Mouse (Mus musculus) cerebellum, postnatal 10 days (tissue): ENCODE measurements at regions not wholly inside any gene's neighbourhood (a gene's known extent, or its start where the extent isn't known, plus 50 kb on each side); places are given as distances from the start of the nearest gene placed in this dataset.
"Not testable (repeated sequence)": the region's sequence is repeated elsewhere in the genome, so short reads cannot be mapped to it uniquely, and the experiment has no call there.

ENCODE experiments used
- DNase-seq, 2 experiments: peaks; one replicate each; pipeline ENCODE4 v3.0.0; 2021; ENCODE audit warnings: mixed read lengths in 2 of 2

DNA sequence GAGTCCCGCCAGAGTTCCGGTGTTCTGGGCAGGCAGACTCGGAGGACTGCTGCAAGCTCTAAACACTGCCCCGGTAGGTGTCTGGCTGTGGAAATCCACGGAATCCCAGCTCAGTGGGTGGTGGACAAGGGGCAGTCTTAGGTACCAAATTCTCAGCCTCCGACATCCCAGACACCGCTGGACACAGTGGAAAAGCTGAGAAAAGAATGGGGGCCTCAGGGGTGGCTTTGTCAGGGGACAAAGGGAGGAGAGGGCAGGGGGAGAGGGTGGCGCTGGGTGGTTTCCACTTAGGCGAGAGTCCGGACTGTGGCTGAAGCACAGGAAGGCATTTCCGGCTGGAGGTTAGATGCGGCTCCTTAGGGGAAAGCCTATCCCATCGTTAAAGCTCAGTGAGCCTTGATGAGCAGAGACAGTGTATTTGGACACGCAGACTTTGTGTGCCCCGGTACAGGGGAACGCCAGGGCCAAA, 217.5 kb upstream of the Zpld1 start:
- DNase-seq, result peak; percentile 10 to 11

- no peak for DNase-seq
These were observed 216.8 kb upstream of the Zpld1 start for GRCm38 (mm10) chr16:55514448-55515200.

- no peak for DNase-seq
These were observed 207.1 kb upstream of the Zpld1 start for GRCm38 (mm10) chr16:55504796-55505413.

- DNase-seq, result no peak
These were observed 206.5 kb upstream of the Zpld1 start for GRCm38 (mm10) chr16:55504274-55504673.

- DNase-seq, result no peak
These were observed 205.5 kb upstream of the Zpld1 start for GRCm38 (mm10) chr16:55503273-55503672.

- DNase-seq, result not testable (repeated sequence)
These were observed 202.0 kb upstream of the Zpld1 start for GRCm38 (mm10) chr16:55499831-55500230.

DNA sequence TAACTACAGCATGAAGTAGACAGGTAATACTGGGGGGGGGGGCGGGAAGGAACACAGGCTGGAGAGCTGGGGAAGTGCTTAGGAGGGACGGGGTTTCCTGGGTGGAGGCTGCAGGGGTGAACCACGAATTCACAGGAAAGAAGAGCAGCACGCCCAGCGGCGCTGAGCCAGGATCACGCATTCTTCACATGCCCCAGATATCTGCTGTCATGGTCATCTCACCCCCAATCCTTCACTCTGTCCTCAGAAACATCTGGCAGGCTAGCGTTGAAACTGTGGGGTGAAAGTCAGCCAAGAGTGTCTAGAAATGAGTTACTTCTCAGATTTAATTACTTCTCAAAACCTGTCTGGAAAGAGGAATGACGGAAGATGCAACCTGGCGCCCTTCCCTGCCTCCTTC, 197.3 kb upstream of the Zpld1 start:
- no peak for DNase-seq

- DNase-seq, result no peak
These were observed 196.4 kb upstream of the Zpld1 start for GRCm38 (mm10) chr16:55494162-55494561.

DNA sequence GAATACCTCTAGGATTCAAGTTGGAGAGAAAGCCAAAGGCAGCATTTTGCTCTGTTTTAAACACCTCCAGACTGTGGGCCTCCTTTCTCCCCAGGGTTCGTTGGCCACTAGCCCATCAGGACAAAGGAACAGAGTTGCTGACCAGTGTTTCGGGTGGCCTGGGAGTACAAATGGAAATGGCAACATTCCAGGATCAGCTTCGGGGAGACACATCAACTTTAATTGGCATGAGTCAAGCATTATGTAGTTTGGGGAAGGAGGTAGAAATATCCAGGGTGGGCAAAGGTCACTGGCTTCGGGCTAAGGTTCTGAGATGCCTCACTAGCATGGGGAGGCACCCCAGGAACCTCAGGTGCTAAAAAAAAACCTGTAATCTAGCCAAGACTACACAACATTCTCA, 194.3 kb upstream of the Zpld1 start:
- peak in 1 of 2 experiments; percentile 15 for DNase-seq

DNA sequence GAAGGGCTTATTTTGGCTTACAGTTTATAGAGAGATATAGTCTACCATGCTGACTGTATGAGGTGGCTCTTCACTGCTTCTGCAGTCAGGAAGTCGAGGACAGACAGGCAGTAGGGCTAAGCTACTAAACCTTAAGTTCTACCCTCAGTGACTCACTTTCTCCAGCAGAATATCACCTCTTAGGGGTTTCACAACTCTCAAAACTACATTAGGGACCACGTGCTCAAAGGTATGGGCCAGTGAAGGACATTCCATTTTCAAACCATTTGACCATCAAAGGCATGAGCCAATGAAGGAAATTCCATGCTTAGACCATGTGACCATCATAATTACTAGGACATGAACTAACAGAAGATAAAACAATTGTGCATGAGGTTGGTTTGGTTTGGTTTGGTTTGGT, 186.6 kb upstream of the Zpld1 start:
- no peak for DNase-seq

GRCm38 (mm10) chr16:55480745-55481144, 183.0 kb upstream of the Zpld1 start:
- no peak for DNase-seq

- DNase-seq, result peak; percentile 41 to 64
These were observed 182.5 kb upstream of the Zpld1 start for GRCm38 (mm10) chr16:55480304-55480703.

GRCm38 (mm10) chr16:55476544-55477208, 178.9 kb upstream of the Zpld1 start:
- peak; percentile 65 to 86 for DNase-seq

DNA sequence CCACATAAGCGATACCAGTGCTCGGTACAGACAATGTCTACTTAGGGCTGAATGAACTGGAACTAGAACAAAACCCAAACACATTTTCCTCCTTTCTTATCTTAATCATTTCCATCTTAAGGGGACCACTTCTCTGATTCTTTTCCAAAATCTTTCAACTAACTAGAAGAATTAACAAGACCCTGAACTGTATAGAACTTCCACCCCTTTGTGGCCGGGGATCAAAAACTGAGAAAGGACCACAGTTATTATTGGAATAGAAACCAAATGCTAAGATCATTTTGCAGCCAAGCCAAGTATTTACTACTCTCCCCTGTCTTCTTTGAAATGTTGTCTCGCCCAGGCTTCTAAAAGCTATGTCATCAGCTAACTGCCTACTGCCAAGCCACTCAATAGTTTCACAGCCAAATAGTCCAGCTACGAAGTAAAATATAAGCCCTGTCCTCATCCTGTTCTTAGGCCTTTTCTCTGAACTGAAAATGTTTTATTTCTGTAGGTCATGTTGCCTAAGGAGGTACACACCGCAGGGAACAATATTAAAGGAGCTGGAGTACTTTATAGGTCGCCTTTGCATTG, 177.3 kb upstream of the Zpld1 start:
- DNase-seq, result no peak

- no peak for DNase-seq
These were observed 173.6 kb upstream of the Zpld1 start for GRCm38 (mm10) chr16:55471396-55471795.

DNA sequence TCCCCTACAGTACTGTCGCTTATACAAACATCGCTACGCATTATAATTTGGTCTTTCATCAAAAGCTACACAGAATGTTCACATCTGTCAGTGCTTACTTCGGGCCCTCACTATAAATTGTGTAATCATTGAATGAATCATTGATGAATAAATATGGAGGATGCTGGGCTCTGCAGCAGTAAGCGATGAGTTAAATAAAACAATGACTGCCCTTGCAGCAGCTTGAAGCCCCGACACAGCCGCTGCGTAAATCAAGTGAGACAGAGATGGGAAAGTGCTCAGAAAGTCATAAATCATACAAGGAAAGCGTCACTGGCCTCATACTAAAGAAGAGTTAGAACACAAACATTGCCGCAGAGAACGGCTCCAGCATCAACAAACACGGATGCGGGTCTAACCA, 172.9 kb upstream of the Zpld1 start:
- no peak for DNase-seq

DNA sequence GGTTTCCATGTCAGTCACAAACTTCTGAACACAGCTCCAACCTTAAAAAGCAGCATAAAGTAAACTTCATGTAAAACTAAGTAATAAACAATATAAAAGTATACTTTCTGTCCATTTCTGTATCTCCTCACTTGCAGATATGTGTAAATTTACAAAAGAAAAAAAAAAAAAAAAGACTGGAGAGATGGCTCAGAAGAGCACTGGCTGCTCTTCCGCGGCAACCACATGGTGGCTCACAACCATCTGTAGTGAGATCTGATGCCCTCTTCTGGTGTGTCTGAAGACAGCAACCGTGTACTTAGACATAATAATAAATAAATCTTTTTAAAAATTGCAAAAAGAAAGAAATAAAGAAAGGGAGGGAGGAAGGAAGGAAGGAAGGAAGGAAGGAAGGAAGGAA, 171.9 kb upstream of the Zpld1 start:
- DNase-seq, result no peak

GRCm38 (mm10) chr16:55468833-55469458, 171.2 kb upstream of the Zpld1 start:
- DNase-seq, result peak; percentile 96 to 98

DNA sequence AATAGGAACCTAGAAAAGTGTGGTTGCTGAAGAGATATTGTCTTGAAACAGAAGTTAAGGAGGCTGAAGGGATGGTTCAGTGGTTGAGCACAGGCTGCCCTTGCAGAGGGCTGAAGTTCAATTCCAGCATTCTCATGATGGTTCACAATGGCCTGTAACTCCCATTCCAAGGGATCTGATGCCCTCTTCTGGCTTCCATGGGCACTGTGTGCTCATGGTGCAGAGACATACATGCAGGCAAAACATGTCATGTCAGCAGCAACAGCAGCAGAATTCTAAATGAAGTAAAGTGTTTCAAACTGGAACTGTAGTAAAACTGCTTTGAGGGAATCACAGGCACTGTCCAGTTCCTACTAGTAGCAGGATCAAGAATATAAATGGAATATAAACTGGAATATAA, 162.7 kb upstream of the Zpld1 start:
- DNase-seq, result peak; percentile 26 to 29

GRCm38 (mm10) chr16:55447581-55447980, 149.8 kb upstream of the Zpld1 start:
- DNase-seq, result no peak

DNA sequence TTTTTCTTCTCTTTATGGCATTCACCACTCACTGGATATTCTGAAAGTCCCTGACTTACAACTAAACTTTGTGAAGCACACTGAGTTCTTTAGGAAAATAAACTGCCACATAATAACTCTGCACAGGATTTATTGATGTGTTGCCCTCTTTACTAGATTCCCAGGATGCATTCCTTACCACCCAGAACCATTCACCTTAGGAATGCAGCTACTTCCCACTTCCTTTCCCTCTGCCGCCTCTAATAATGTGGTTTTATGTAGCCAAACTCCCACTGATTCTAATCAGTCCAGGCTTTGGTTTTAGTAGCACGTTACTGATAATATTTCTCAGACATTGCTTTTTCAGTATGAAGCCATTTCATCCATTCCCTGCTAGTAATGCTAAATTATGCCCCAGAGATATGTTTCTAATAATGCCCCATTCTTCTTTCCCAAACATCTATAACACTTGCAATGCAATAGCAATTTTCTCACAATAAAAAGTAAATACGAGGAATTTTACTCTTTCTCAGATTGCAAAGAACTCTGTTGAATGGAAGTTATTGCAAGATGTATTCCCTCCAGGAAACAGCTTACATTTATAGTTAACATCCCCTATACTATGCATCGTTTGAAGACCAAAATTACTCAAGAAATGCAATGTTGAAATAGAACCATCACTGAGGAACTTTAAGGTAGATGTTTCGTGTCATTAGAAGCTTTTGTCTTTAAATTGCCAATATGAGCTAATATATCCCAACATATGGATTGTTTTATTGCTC, 145.2 kb upstream of the Zpld1 start:
- DNase-seq, result no peak
